Mouse (Mus musculus) kidney, adult 2 months (tissue): Measurements from ENCODE around the gene Chic1.

Experiments
- CTCF ChIP-seq: fragments of 200-500 bp; conservative IDR thresholded peaks from 2 replicates; pipeline ENCODE4 v1.5.1; 2011; ENCODE audit warnings: low read depth, mild to moderate bottlenecking, control low read depth, low read length, moderate library complexity, mixed read lengths; ENCODE audit not compliant: insufficient read depth, insufficient read length
- POLR2A ChIP-seq: fragments of 200-500 bp; IDR thresholded peaks from one replicate; pipeline ENCODE4 v1.6.1; 2011; ENCODE audit warnings: low read depth, low read length, control low read depth

DNA sequence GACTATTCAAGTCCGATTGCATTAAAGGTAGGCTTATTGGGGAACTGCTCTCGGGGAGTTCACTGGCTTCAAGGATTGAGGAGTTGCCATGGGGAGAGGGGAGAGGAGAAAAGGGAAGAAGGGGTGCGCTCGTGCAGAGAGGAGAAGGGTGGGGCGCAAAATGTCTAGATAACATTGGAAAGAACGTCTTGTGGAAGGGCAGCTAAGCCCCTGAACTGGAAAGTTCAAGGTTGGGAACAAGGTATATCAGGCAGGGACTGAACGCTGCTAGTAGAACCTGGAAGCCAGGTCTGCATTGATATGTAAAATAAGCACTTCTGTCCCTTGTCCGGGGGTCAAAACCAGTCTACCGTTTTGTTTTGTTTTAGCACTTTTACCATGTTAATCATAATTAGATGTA is 81.7 kb downstream of the Chic1 start:
- TF ChIP-seq CTCF (no peak), POLR2A (no peak)
